Mouse (Mus musculus) kidney, postnatal 0 days (tissue): ENCODE results near the gene Meis3. TPM values are rescaled to one million over a fixed set of nuclear protein-coding genes. Genes with fewer than 3 reads are reported as not detected.

Experiments
- ATAC-seq: fragments of 200-750 bp; cut with Nextera tagmentation; replicated peaks from 2 replicates; pipeline ENCODE4 v1.8.0; 2017; ENCODE audit warnings: low read depth, moderate number of reproducible peaks, moderate TSS enrichment, moderate library complexity; ENCODE audit not compliant: low FRiP score
- DNase-seq: peaks from one replicate; pipeline ENCODE4 v3.0.0-alpha.2; 2016; ENCODE audit warnings: low spot score
- H3K27ac ChIP-seq: fragments of 300-500 bp; sonication (generic); 2 replicates; pipeline ENCODE4 v1.5.1; 2014; ENCODE audit warnings: mild to moderate bottlenecking
- H3K27me3 ChIP-seq: fragments of 300-500 bp; sonication (generic); 2 replicates; pipeline ENCODE4 v1.6.1; 2014; ENCODE audit warnings: low read length, mixed read lengths; ENCODE audit not compliant: insufficient read depth
- H3K36me3 ChIP-seq: fragments of 300-500 bp; sonication (generic); 2 replicates; pipeline ENCODE4 v1.6.1; 2014; ENCODE audit warnings: low read length, mixed read lengths; ENCODE audit not compliant: insufficient read depth
- H3K4me1 ChIP-seq: fragments of 300-500 bp; sonication (generic); replicated peaks from 2 replicates; pipeline ENCODE4 v1.6.1; 2014; ENCODE audit warnings: antibody characterized with exemption, low read length, mixed read lengths; ENCODE audit not compliant: insufficient read depth
- H3K4me2 ChIP-seq: fragments of 300-500 bp; sonication (generic); 2 replicates; pipeline ENCODE4 v1.6.1; 2014; ENCODE audit warnings: mild to moderate bottlenecking, low read length, moderate library complexity, mixed read lengths
- H3K4me3 ChIP-seq: fragments of 300-500 bp; sonication (generic); replicated peaks from 2 replicates; pipeline ENCODE4 v1.5.1; 2014; ENCODE audit warnings: low read depth, low read length
- H3K9ac ChIP-seq: fragments of 300-500 bp; sonication (generic); 2 replicates; pipeline ENCODE4 v1.6.1; 2014; ENCODE audit warnings: low read depth, low read length
- H3K9me3 ChIP-seq: fragments of 300-500 bp; sonication (generic); replicated peaks from 2 replicates; pipeline ENCODE4 v1.6.1; 2016; ENCODE audit warnings: low read length, inconsistent platforms, mixed read lengths
- CTCF ChIP-seq: IDR thresholded peaks from 2 replicates; pipeline ENCODE4 v1.5.1; 2016; ENCODE audit warnings: antibody characterized with exemption, low read depth, mild to moderate bottlenecking, moderate library complexity
- WGBS: fragments of 180-500 bp; shearing (Covaris S2); extraction: QIAGEN DNeasy Blood & Tissue Kit; methylation state at CpG from one replicate; pipeline ENCODE4 v1.1.7; 2014; 5-methylcytosine and 5-hydroxymethylcytosine counted together
- polyA plus RNA-seq: library from polyadenylated mRNA; unstranded; fragments of >200 nt; fragmentation: Nextera tagmentation; extraction: Ambion mirVana; gene quantifications from 2 replicates; pipeline ENCODE4 v1.2.1, GENCODE M21; 2015

Meis3 gene
- polyA plus RNA-seq, 1 experiment from 2014 or later: 12.9 TPM

- no peak for TF ChIP-seq CTCF
- H3K36me3 ChIP-seq: no peaks in the 10 kb centered on the region
- DNase-seq: peak; percentile 46
- 0 out of 2 replicates have a peak, but pooled peaks have one; percentile 12 for ATAC-seq
- 0 out of 2 replicates have a peak, but pooled peaks cover 3% of the 10 kb centered on the region for H3K4me1 ChIP-seq
- 5% methylated on average over 1 of the region's 1 CpGs for WGBS
- no peaks in the 10 kb centered on the region for H3K27me3 ChIP-seq
- no peak overlapping the region for H3K27ac ChIP-seq
- H3K9ac ChIP-seq: no peak overlapping the region
- H3K4me2 ChIP-seq: no peak overlapping the region
- H3K4me3 ChIP-seq: no peak overlapping the region
- no peaks in the 10 kb centered on the region for H3K9me3 ChIP-seq
Measured at GRCm38 (mm10) chr7:16172141-16172581, 2.7 kb upstream of the Meis3 start.

GRCm38 (mm10) chr7:16172586-16173140 is 2.2 kb upstream of the Meis3 start:
- H3K4me1 ChIP-seq: 0 out of 2 replicates have a peak, but pooled peaks cover 3% of the 10 kb centered on the region
- no peaks in the 10 kb centered on the region for H3K36me3 ChIP-seq
- no peak for ATAC-seq
- H3K27me3 ChIP-seq: no peaks in the 10 kb centered on the region
- WGBS: 7% methylated on average over 1 of the region's 1 CpGs
- TF ChIP-seq CTCF: no peak
- H3K27ac ChIP-seq: no peak overlapping the region
- H3K4me3 ChIP-seq: no peak overlapping the region
- no peak for DNase-seq
- no peak overlapping the region for H3K4me2 ChIP-seq
- H3K9me3 ChIP-seq: no peaks in the 10 kb centered on the region
- no peak overlapping the region for H3K9ac ChIP-seq

- DNase-seq (peak; percentile 76), ATAC-seq (no peak)
- 9% methylated on average over 5 of the region's 5 CpGs for WGBS
- Histone ChIP-seq H3K9ac (no peak overlapping the region), H3K4me3 (no peak overlapping the region), H3K27me3 (no peaks in the 10 kb centered on the region), H3K9me3 (no peaks in the 10 kb centered on the region), H3K36me3 (no peaks in the 10 kb centered on the region), H3K4me2 (no peak overlapping the region), H3K27ac (no peak overlapping the region), H3K4me1 (0 out of 2 replicates have a peak, but pooled peaks cover 3% of the 10 kb centered on the region)
- no peak for TF ChIP-seq CTCF
Measured at GRCm38 (mm10) chr7:16173146-16173545, 1.7 kb upstream of the Meis3 start.

- ATAC-seq (no peak), DNase-seq (no peak)
- WGBS: 3% methylated on average over 6 of the region's 10 CpGs
- Histone ChIP-seq H3K9me3 (no peaks in the 10 kb centered on the region), H3K27ac (no peak overlapping the region), H3K36me3 (no peaks in the 10 kb centered on the region), H3K9ac (peak overlapping the region; percentile 62), H3K4me2 (peak overlapping the region; percentile 79), H3K27me3 (no peaks in the 10 kb centered on the region), H3K4me3 (peak overlapping the region; percentile 54), H3K4me1 (0 out of 2 replicates have a peak, but pooled peaks cover 3% of the 10 kb centered on the region)
- no peak for TF ChIP-seq CTCF
Measured at GRCm38 (mm10) chr7:16175542-16175931, 647 bp downstream of the Meis3 start.

GRCm38 (mm10) chr7:16178114-16178513 is 3.2 kb downstream of the Meis3 start:
- WGBS: 83% methylated on average over 4 of the region's 4 CpGs
- Histone ChIP-seq H3K9ac (no peak overlapping the region), H3K36me3 (no peaks in the 10 kb centered on the region), H3K9me3 (no peaks in the 10 kb centered on the region), H3K27me3 (no peaks in the 10 kb centered on the region), H3K4me2 (no peak overlapping the region), H3K27ac (no peak overlapping the region), H3K4me1 (0 out of 2 replicates have a peak, but pooled peaks cover 3% of the 10 kb centered on the region), H3K4me3 (no peak overlapping the region)
- DNase-seq (no peak), ATAC-seq (no peak)
- TF ChIP-seq CTCF: no peak

GRCm38 (mm10) chr7:16183663-16184062 is 8.8 kb downstream of the Meis3 start:
- Histone ChIP-seq H3K4me1 (no peaks in the 10 kb centered on the region), H3K27ac (no peak overlapping the region), H3K4me2 (no peak overlapping the region), H3K36me3 (no peaks in the 10 kb centered on the region), H3K4me3 (no peak overlapping the region), H3K9me3 (no peaks in the 10 kb centered on the region), H3K27me3 (no peaks in the 10 kb centered on the region), H3K9ac (no peak overlapping the region)
- no peak for TF ChIP-seq CTCF
- WGBS: 21% methylated on average over 8 of the region's 8 CpGs
- peak; percentile 71 for DNase-seq
- no peak for ATAC-seq

- Histone ChIP-seq H3K9me3 (no peaks in the 10 kb centered on the region), H3K4me1 (no peaks in the 10 kb centered on the region), H3K4me3 (no peak overlapping the region), H3K27me3 (no peaks in the 10 kb centered on the region), H3K4me2 (no peak overlapping the region), H3K36me3 (no peaks in the 10 kb centered on the region), H3K27ac (no peak overlapping the region), H3K9ac (no peak overlapping the region)
- no peak for ATAC-seq
- TF ChIP-seq CTCF: no peak
- WGBS: 83% methylated on average over 8 of the region's 8 CpGs
- DNase-seq: no peak
Measured at GRCm38 (mm10) chr7:16187494-16187893, 12.6 kb downstream of the Meis3 start.
